Mouse (Mus musculus) heart, adult 18-20 months (tissue): Measurements from ENCODE around the gene Zfp729b. TPM values are rescaled to one million over a fixed set of nuclear protein-coding genes. Genes with fewer than 3 reads are reported as not detected.
A peak's percentile ranks its signal among the peaks of the same experiment; 100 is the strongest.

ENCODE experiments used
- DNase-seq, 2 experiments: peaks; one replicate each; pipeline ENCODE4 v3.0.0; 2021 to 2022; ENCODE audit warnings: mixed read lengths in 1 of 2
- long read RNA-seq, 2 experiments: library from polyadenylated mRNA; stranded (forward); transcript quantifications; one replicate each; pipeline ENCODE4 v2.0.0; 2021
- total RNA-seq, 2 experiments: library from RNA; stranded (reverse); gene quantifications; 2 replicates each; pipeline ENCODE4 v1.2.3; 2021

The Zfp729b gene
- total RNA-seq: 1 to 10 TPM; 3.5 to 3.7 TPM
- long read RNA-seq, experiment 1, partial matches to known transcripts: 0 of 1 reads
- long read RNA-seq, experiment 1, other reads (novel, unspliced or antisense): 1 of 1 reads
- long read RNA-seq, experiment 2: 0 reads

DNA sequence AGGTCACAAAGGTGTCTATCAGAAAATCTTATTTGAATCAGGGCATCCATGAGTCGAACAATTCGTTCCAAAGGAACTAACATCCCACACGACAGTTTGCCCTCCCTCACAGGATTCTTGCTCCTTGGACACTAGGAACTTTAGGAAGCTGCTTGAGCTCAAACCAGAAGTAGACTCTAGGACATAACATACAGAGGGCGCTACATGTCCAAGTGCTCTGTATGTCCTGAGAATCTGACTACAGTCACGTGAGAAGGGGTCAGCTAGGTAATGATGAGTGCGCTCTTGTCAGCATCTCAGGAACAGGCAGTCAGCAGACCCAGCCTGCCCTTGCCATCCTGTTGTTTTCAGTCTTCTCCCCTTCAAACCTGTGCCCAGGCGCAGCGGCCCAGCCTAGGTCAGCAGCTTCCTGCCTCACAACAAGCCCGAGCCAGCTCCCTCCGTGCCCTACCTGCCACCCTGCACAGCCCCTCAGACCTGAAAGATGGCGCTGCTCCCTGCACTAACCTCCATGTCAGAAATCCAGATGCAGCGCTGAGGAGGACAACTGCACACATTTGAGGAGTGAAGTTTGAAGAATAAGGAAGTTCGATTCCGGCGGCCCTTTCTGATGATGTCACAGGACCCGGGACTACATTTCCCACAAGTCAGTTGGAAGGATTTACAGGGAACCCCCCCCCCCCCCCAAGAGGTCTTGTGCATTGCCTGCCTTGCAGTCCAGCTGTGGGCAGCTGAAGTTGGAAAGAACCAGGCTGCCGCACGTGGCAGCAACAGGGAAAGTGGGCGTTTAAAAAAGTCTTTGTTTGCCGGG lies at the start of gene Zfp729b:
Gene Zfp729b (minus strand): TSS at position 642 of the 811 bp plus-strand sequence.
- DNase-seq: peak; percentile 92 to 98

GRCm38 (mm10) chr13:67652496-67652895 lies 43.0 kb upstream of the Zfp729b start:
- no peak for DNase-seq

- DNase-seq: peak; percentile 93 to 95
Measured at GRCm38 (mm10) chr13:67637294-67638007, 27.9 kb upstream of the Zfp729b start, which contains the start of the genes Gm49345 and Zfp729a. Gene Gm49345 (minus strand): TSS chr13:67637769. Gene Zfp729a (minus strand): TSS chr13:67637791.

- peak in 1 of 2 experiments; percentile 10 for DNase-seq
Measured at GRCm38 (mm10) chr13:67610108-67610507, 601 bp upstream of the Zfp729b start.

DNA sequence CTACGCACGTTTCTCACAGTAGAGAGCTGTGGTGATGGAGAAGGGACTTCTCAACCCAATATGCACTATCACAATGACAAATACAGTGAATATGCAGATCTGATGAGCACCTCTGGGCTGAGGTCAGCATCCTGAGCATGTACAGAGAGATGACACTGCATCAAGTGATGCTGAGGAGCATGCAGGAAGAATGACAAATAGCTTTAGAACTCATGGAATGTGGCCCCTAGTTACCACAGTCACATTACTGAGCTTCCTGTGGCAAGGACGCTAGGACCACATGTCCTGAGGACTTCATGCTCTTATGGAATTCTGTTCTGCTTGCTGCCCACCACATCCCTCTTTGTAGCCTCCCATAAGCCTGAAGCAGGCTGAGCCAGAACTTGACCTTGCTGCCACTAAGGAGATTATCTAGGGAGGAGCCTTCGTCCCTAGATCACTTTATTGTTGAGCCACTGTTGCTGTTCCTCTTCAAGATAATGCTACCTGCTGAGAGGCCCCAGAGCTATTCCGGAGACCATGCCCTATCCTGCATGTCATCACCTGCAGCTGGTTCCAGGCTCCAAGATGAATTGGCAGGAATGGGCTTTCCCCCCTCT lies 36.8 kb downstream of the Zfp729b start:
- no peak for DNase-seq

- no peak for DNase-seq
Measured at GRCm38 (mm10) chr13:67553730-67554129, 55.8 kb downstream of the Zfp729b start, which contains the start of gene Zfp748. Gene Zfp748 (minus strand): TSS chr13:67553830.

- peak; percentile 92 for DNase-seq
Measured at GRCm38 (mm10) chr13:67552505-67553346, 56.8 kb downstream of the Zfp729b start.

DNA sequence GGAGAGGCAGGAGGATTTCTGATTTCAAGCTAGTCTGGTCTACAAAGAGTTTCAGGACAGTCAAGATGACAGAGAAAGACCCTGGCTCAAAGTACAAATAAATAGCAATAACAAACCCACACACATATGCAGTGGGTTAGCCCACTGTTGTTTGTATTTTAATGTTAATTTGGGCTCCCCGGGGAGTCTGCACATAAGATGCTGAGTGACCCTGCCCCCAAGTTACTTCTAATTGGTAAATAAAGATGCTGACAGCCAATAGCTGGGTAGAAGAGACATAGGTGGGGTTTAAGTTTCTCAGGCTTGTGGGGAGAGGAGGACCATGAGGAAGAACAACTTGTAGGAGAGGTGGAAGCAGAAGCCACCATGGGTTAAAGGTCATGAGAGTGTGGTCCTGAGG lies 63.6 kb downstream of the Zfp729b start:
- no peak for DNase-seq

Other genes with a start within 250 kb of the Zfp729b start
- gene Gm28044, start 249.2 kb downstream of the Zfp729b start, total RNA-seq: 1 to 10 TPM in 1 of 2 experiments, not detected in 1; 1.8 TPM
- gene Zfp953, start 249.1 kb downstream of the Zfp729b start, total RNA-seq: 1 to 10 TPM in 1 of 2 experiments, under 1 TPM in 1; 0.72 to 1.1 TPM
- gene Gm28041, start 234.0 kb downstream of the Zfp729b start, total RNA-seq: 1 to 10 TPM; 1.9 TPM
- under 1 TPM; 0.32 to 0.82 TPM for gene Zfp456, start 233.9 kb downstream of the Zfp729b start, total RNA-seq
- gene Zfp429, start 209.9 kb downstream of the Zfp729b start, total RNA-seq: 1 to 10 TPM; 1.2 to 1.6 TPM
- under 1 TPM; 0.42 to 0.57 TPM for gene Zfp459, start 188.3 kb downstream of the Zfp729b start, total RNA-seq
- 1 to 10 TPM; 7.9 to 8.8 TPM for gene Zfp874a, start 158.1 kb downstream of the Zfp729b start, total RNA-seq
- gene Zfp874b, start 125.4 kb downstream of the Zfp729b start, total RNA-seq: 10 to 100 TPM; 14.9 to 17.5 TPM
- gene Zfp58, start 109.2 kb downstream of the Zfp729b start, total RNA-seq: 1 to 10 TPM; 3.6 to 3.7 TPM
- not detected for gene Gm26965, start 83.6 kb downstream of the Zfp729b start, total RNA-seq
- gene Zfp87, start 83.5 kb downstream of the Zfp729b start, total RNA-seq: 1 to 10 TPM; 8.8 TPM
- gene Zfp748, start 55.9 kb downstream of the Zfp729b start, total RNA-seq: 1 to 10 TPM; 3.0 to 4.8 TPM
- 1 to 10 TPM in 1 of 2 experiments, not detected in 1; 1.4 TPM for gene Gm49345, start 28.1 kb upstream of the Zfp729b start, total RNA-seq
- gene Zfp729a, start 28.1 kb upstream of the Zfp729b start, total RNA-seq: 1 to 10 TPM; 2.7 to 3.5 TPM
- 1 to 10 TPM; 4.0 to 4.9 TPM for gene Zfp738, start 77.4 kb upstream of the Zfp729b start, total RNA-seq
- 1 to 10 TPM; 4.8 to 8.4 TPM for gene Zfp65, start 119.5 kb upstream of the Zfp729b start, total RNA-seq
- 1 to 10 TPM; 1.7 to 2.8 TPM for gene Zfp85, start 145.5 kb upstream of the Zfp729b start, total RNA-seq
- 1 to 10 TPM in 1 of 2 experiments, under 1 TPM in 1; 0.93 to 1.3 TPM for gene Zfp493, start 170.0 kb upstream of the Zfp729b start, total RNA-seq
- 1 to 10 TPM; 1.1 to 1.3 TPM for gene Zfp273, start 204.0 kb upstream of the Zfp729b start, total RNA-seq
- gene Gm10037, start 221.4 kb upstream of the Zfp729b start, total RNA-seq: 1 to 10 TPM; 1.1 to 1.4 TPM